Mouse (Mus musculus) ES-Bruce4 (cell line): ENCODE results near the gene Pdgfc.

Experiments used
- CTCF ChIP-seq: IDR thresholded peaks from one replicate; pipeline ENCODE4 v1.8.1; 2011; ENCODE audit warnings: low read depth, low read length
- EP300 ChIP-seq: IDR thresholded peaks from 2 replicates; pipeline ENCODE4 v1.6.1; 2011; ENCODE audit warnings: low read depth, low read length; ENCODE audit not compliant: insufficient read depth
- POLR2A ChIP-seq: IDR thresholded peaks from one replicate; pipeline ENCODE4 v1.8.1; 2011; ENCODE audit warnings: low read length; ENCODE audit not compliant: insufficient read depth

DNA sequence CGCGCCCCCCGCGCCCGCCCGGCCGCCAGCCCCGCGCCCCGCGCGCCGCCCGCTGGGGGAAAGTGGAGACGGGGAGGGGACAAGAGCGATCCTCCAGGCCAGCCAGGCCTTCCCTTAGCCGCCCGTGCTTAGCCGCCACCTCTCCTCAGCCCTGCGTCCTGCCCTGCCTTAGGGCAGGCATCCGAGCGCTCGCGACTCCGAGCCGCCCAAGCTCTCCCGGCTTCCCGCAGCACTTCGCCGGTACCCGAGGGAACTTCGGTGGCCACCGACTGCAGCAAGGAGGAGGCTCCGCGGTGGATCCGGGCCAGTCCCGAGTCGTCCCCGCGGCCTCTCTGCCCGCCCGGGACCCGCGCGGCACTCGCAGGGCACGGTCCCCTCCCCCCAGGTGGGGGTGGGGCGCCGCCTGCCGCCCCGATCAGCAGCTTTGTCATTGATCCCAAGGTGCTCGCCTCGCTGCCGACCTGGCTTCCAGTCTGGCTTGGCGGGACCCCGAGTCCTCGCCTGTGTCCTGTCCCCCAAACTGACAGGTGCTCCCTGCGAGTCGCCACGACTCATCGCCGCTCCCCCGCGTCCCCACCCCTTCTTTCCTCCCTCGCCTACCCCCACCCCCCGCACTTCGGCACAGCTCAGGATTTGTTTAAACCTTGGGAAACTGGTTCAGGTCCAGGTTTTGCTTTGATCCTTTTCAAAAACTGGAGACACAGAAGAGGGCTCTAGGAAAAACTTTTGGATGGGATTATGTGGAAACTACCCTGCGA, 517 bp downstream of the Pdgfc start:
- TF ChIP-seq EP300 (no peak), POLR2A (no peak), CTCF (no peak)
